Mouse (Mus musculus): Measurements from ENCODE around the gene Gnai2. TPM values are rescaled to one million over a fixed set of nuclear protein-coding genes. Genes with fewer than 3 reads are reported as not detected.
"Not testable (repeated sequence)": the region's sequence is repeated elsewhere in the genome, so short reads cannot be mapped to it uniquely, and the experiment has no call there.

Gnai2 gene
- 283 and 286 TPM in 2 replicates for polyA plus RNA-seq (2012; rRNA removed)

DNA sequence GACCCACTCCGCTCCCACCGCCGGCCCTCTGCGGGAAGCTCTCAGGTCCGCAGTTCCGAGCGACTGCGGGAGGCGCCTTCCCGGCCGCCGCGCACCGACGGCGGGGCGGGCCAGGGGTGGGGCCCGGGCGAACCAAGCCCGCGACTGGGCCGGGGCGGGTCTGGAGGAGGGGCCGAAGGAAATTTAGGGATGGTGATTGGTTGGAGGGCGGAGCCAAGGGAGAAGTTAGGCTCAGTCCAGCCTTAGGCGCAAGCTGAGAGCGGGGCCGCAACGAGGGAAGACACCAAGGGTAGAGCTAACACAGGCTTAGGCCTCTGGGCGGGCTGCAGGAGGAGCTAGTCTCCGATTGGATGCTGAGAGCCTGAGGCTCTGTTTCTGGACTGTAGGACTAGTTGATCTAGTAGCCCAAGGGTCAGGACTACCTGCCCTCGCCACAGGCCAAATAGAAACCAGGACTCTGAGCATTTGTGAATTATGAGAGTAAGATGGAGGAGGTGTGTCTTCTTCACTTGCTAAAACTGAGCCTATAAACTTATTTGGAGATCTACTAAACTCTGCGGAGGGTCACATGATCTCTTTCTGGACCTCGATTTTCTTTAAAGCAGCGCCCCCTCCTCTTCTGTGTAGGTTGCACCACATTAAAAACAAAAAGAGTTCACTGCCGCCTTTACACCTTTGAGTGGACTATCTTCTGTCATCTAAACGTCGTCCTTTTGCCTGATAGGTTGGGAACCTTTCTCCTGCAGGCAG is at the start of gene Gnai2:
Gene Gnai2 (minus strand): TSS at position 89 of the 750 bp plus-strand sequence.
- peak within 1 kb of the TSS; percentile 62 for H3K4me3 ChIP-seq (ENCODE audit: insufficient read depth, low read length)
- TF ChIP-seq POLR2A (IDR thresholded peaks at IDR 0.05; ENCODE audit: extremely low read depth, insufficient read depth, low read length) (peak; percentile 93), CTCF (IDR thresholded peaks at IDR 0.05; ENCODE audit: extremely low read depth, insufficient read depth, low read length) (no peak)
- peak within 1 kb of the TSS; percentile 48 for H3K27ac ChIP-seq (ENCODE audit: insufficient read depth, low read length)
- peaks cover 4% of the 10 kb centered on the region for H3K4me1 ChIP-seq (ENCODE audit: control insufficient read depth, insufficient read depth, low read length)

DNA sequence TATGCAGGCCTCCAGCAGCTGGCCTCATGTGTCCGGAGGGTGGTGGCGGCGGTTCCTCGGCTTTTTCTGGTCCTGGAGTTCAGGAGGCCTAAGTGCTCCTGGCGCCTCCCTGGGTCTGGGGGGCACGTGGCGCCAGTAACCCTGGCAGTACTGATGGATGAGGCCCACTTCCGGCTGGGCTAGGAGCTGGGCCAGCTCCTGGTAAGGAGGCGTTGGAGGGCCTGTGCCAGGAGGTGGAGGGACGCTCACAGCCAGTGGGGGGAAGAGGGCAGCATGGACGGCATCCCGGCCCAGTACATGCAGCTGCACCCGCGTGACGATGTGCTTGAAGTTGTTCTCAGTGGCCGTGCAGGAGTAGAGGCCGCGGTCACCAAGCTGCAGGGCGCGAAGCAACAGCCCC is 47.2 kb upstream of the Gnai2 start:
- no peak overlapping the region for H3K27ac ChIP-seq (ENCODE audit: insufficient read depth, low read length)
- no peak overlapping the region for H3K4me3 ChIP-seq (ENCODE audit: insufficient read depth, low read length)
- TF ChIP-seq CTCF (IDR thresholded peaks at IDR 0.05; ENCODE audit: extremely low read depth, insufficient read depth, low read length): no peak
- TF ChIP-seq POLR2A (IDR thresholded peaks at IDR 0.05; ENCODE audit: extremely low read depth, insufficient read depth, low read length): no peak
- H3K4me1 ChIP-seq (ENCODE audit: control insufficient read depth, insufficient read depth, low read length): no peaks in the 10 kb centered on the region

DNA sequence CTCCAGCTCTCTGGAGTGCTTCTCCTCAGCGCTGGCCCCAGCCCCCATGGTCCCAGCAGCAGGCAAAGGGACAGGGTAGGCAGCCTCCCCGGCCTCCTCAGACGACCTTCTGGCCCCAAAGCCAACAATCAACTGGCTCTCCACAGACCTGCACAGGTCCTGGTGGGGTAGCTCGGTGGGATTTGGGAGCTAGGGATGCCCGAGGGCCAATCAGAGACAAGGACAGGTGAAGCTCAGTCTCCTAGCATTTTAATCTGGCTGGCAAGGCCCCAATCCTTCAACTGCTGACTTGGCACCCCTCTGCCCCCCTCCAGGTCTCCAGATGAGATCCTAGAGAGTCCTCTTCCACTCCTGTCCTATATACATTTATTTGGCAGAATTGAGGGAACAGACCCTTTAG is 44.3 kb upstream of the Gnai2 start, which contains the start of gene Gnat1:
Gene Gnat1 (minus strand): TSS at position 212 of the 400 bp plus-strand sequence.
- no peak within 1 kb of the TSS for H3K4me3 ChIP-seq (ENCODE audit: insufficient read depth, low read length)
- no peak for TF ChIP-seq POLR2A (IDR thresholded peaks at IDR 0.05; ENCODE audit: extremely low read depth, insufficient read depth, low read length)
- no peak for TF ChIP-seq CTCF (IDR thresholded peaks at IDR 0.05; ENCODE audit: extremely low read depth, insufficient read depth, low read length)
- H3K27ac ChIP-seq (ENCODE audit: insufficient read depth, low read length): no peak within 1 kb of the TSS
- H3K4me1 ChIP-seq (ENCODE audit: control insufficient read depth, insufficient read depth, low read length): no peaks in the 10 kb centered on the region

DNA sequence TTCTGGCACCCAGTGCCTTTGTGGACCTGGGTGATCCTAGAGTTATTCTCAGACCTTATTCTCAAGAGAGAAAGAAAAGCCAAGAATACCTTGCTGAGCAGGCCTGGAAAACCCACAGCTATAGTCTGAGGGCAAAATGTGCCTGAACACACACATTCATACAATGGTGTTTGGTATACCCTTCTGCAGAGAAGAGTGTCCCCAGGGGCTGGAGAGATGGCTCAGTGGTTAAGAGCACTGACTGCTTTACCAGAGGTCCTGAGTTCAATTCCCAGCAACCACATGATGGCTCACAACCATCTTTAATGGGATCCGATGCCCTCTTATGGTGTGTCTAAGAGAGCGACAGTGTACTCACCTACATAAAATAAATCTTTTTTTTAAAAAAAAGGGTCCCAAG is 43.7 kb upstream of the Gnai2 start:
- no peak for TF ChIP-seq CTCF (IDR thresholded peaks at IDR 0.05; ENCODE audit: extremely low read depth, insufficient read depth, low read length)
- TF ChIP-seq POLR2A (IDR thresholded peaks at IDR 0.05; ENCODE audit: extremely low read depth, insufficient read depth, low read length): no peak
- H3K27ac ChIP-seq (ENCODE audit: insufficient read depth, low read length): no peak overlapping the region
- no peak overlapping the region for H3K4me3 ChIP-seq (ENCODE audit: insufficient read depth, low read length)
- no peaks in the 10 kb centered on the region for H3K4me1 ChIP-seq (ENCODE audit: control insufficient read depth, insufficient read depth, low read length)

DNA sequence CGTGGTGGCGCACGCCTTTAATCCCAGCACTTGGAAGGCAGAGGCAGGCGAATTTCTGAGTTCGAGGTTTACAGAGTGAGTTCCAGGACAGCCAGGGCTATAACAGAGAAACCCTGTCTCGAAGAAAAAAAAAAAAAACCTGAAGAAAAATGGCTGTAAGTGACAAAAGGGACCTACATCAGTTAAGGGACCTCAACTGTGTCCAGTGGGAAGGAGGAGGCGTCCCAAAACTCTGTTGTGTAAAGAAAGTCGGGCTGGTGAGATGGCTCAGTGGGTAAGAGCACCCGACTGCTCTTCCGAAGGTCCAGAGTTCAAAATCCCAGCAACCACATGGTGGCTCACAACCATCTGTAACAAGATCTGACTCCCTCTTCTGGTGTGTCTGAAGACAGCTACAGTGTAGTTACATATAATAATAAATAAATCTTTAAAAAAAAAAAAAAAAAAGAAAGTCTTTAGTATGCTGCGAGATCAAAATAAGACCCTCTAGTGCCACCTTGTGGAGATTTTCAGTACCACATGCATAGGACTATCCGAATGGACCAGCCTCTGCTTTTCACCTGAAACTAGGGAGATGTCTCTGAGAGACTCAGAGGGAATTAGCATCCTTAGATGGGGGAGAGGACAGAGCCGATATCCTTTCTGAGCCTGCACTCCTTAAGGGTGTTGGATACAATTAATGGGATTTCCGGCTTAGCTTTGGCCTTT is 42.8 kb upstream of the Gnai2 start:
- not testable (repeated sequence) for H3K27ac ChIP-seq (ENCODE audit: insufficient read depth, low read length); H3K4me3 ChIP-seq (ENCODE audit: insufficient read depth, low read length); H3K4me1 ChIP-seq (ENCODE audit: control insufficient read depth, insufficient read depth, low read length)
- TF ChIP-seq CTCF (IDR thresholded peaks at IDR 0.05; ENCODE audit: extremely low read depth, insufficient read depth, low read length): peak; percentile 53

DNA sequence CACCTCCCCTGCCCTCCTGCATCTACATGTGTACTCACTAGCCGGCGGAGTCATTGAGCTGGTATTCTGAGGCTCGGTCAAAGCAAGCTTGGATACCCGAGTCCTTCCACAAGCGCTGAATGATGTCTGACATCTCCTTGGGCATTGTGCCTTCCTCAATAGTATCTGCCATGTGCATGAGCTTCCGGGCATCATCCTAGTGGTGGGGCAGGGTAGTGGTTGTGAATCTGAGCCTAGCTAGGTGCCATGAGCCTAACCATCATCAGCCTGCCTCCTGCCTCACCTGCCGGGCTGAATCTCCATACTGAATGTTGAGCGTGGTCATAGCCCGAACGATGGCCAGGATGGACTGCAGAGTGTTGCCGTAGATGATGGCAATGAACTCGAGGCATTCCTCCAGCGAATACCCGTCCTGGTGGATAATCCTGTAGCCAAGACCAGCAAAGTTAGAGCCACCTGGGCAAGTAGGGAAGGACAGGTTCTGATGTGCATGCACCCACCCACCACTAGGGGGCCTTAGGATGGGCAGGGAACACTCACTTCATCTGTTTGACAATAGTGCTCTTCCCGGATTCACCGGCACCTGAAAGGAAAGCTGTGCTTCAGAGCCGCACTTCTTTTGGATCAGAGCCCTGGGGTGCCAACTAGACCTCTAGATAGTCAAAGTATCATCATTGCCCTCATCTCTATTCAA is 42.1 kb upstream of the Gnai2 start:
- TF ChIP-seq CTCF (IDR thresholded peaks at IDR 0.05; ENCODE audit: extremely low read depth, insufficient read depth, low read length) (peak; percentile 70), POLR2A (IDR thresholded peaks at IDR 0.05; ENCODE audit: extremely low read depth, insufficient read depth, low read length) (no peak)
- Histone ChIP-seq H3K27ac (ENCODE audit: insufficient read depth, low read length) (no peak overlapping the region), H3K4me1 (ENCODE audit: control insufficient read depth, insufficient read depth, low read length) (no peaks in the 10 kb centered on the region), H3K4me3 (ENCODE audit: insufficient read depth, low read length) (no peak overlapping the region)

DNA sequence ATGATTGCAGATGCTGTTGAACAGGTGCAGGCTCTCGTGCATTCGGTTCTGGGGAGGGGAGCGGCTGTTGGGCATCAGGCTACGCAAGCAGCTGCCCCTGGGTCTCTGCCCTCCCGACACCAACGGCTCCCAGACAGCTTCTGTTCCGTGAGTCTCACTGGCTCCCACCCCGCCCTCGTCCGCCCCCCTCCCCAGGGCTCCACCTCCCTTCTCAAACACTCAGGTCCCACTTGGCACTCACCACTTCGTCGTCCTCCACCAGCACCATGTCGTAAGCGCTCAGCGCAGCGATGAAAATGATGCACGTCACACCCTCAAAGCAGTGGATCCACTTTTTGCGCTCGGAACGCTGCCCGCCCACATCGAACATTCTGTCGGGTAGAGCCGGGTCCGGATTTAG is 41.1 kb upstream of the Gnai2 start:
- H3K4me1 ChIP-seq (ENCODE audit: control insufficient read depth, insufficient read depth, low read length): no peaks in the 10 kb centered on the region
- H3K4me3 ChIP-seq (ENCODE audit: insufficient read depth, low read length): peak overlapping the region; percentile 13; the same call in 1 of the 2 replicates
- no peak overlapping the region for H3K27ac ChIP-seq (ENCODE audit: insufficient read depth, low read length)
- TF ChIP-seq POLR2A (IDR thresholded peaks at IDR 0.05; ENCODE audit: extremely low read depth, insufficient read depth, low read length): no peak
- no peak for TF ChIP-seq CTCF (IDR thresholded peaks at IDR 0.05; ENCODE audit: extremely low read depth, insufficient read depth, low read length)

DNA sequence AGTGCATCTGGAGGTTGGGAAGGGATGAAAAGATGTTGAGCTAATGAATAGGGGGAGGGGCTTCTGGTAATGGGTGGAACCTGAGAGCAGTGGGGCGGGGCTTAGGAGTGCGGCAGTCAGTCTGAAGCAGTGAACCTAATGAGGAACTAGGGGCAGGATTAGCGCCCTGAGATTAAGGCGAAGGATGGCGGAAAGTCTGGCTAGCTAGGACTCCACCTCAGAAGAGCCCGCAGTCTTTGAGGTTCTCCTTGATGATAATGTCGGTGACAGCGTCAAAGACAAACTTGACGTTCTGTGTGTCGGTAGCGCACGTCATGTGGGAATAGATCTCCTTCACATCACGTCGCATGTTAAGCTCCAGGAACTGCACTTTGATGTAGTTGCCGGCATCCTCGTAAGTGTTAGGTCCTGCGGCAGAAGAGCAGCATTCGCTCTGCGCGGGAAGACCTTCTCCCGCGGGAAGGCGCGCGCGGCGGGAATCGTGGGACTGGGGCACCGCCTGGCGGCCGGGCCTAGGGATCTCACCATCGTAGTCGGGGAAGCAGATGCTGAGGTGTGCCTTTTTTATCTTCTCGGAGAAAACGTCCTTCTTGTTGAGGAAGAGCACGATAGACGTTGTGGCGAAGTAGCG is 40.6 kb upstream of the Gnai2 start:
- H3K27ac ChIP-seq (ENCODE audit: insufficient read depth, low read length): no peak overlapping the region
- H3K4me3 ChIP-seq (ENCODE audit: insufficient read depth, low read length): peak overlapping the region; percentile 13; the same call in 1 of the 2 replicates
- TF ChIP-seq POLR2A (IDR thresholded peaks at IDR 0.05; ENCODE audit: extremely low read depth, insufficient read depth, low read length): no peak
- TF ChIP-seq CTCF (IDR thresholded peaks at IDR 0.05; ENCODE audit: extremely low read depth, insufficient read depth, low read length): peak; percentile 65
- no peaks in the 10 kb centered on the region for H3K4me1 ChIP-seq (ENCODE audit: control insufficient read depth, insufficient read depth, low read length)
